Mouse (Mus musculus) left cerebral cortex, postnatal 10 days (tissue): ENCODE data around the gene Telo2. TPM values are rescaled to one million over a fixed set of nuclear protein-coding genes. Genes with fewer than 3 reads are reported as not detected.

Experiments used
- DNase-seq, 2 experiments: peaks; one replicate each; pipeline ENCODE4 v3.0.0; 2021 to 2022; ENCODE audit warnings: low spot score in 2 of 2, mixed read lengths in 1 of 2; ENCODE audit errors: extremely low spot score in 1 of 2
- intact Hi-C: fragments of 180-260 bp; cut with DNase I; formaldehyde crosslinking; loops from one replicate; pipeline ENCODE4 v1.15.1; 2025
- total RNA-seq, 2 experiments: library from RNA; stranded (reverse); gene quantifications; 2 replicates each; pipeline ENCODE4 v1.2.3; 2021

Gene Telo2
- total RNA-seq, 2 experiments from 2014 or later, result 35.4 to 41.1 TPM

- no peak for DNase-seq
- intact Hi-C loops, result no loop called here
Measured at GRCm38 (mm10) chr17:25110590-25110989, 5.2 kb downstream of the Telo2 start.

- intact Hi-C loops, result no loop called here
Measured at GRCm38 (mm10) chr17:25109578-25109977, 6.2 kb downstream of the Telo2 start.

GRCm38 (mm10) chr17:25107786-25108185 is 8.0 kb downstream of the Telo2 start:
- intact Hi-C loops, result no loop called here
- DNase-seq, result no peak

More at GRCm38 (mm10) chr17:25109578-25109977, 6.2 kb downstream of the Telo2 start:
- no peak for DNase-seq

GRCm38 (mm10) chr17:25101338-25101737 is 14.4 kb downstream of the Telo2 start:
- DNase-seq, result no peak
- intact Hi-C loops, result no loop called here

GRCm38 (mm10) chr17:25100052-25100451 is 15.7 kb downstream of the Telo2 start:
- no peak for DNase-seq
- intact Hi-C loops, result no loop called here

- intact Hi-C loops, result no loop called here
Measured at GRCm38 (mm10) chr17:25096221-25096620, 19.5 kb downstream of the Telo2 start.

GRCm38 (mm10) chr17:25090450-25090849 is 25.3 kb downstream of the Telo2 start:
- intact Hi-C loops, result no loop called here

More at GRCm38 (mm10) chr17:25096221-25096620, 19.5 kb downstream of the Telo2 start:
- no peak for DNase-seq

GRCm38 (mm10) chr17:25089158-25089557 is 26.6 kb downstream of the Telo2 start:
- intact Hi-C loops, result no loop called here
- no peak for DNase-seq

More at GRCm38 (mm10) chr17:25090450-25090849, 25.3 kb downstream of the Telo2 start:
- DNase-seq, result no peak

GRCm38 (mm10) chr17:25086724-25087123 is 29.0 kb downstream of the Telo2 start:
- intact Hi-C loops, result no loop called here
- no peak for DNase-seq

- intact Hi-C loops, result no loop called here
- DNase-seq, result no peak
Measured at GRCm38 (mm10) chr17:25084835-25085385, 30.9 kb downstream of the Telo2 start.

- intact Hi-C loops, result no loop called here
- DNase-seq, result peak in 1 of 2 experiments; percentile 71
Measured at GRCm38 (mm10) chr17:25083444-25083931, 32.3 kb downstream of the Telo2 start, which contains the start of gene Tmem204. Gene Tmem204, minus strand, starts transcription at chr17:25083591.

- intact Hi-C loops, result no loop called here
Measured at GRCm38 (mm10) chr17:25082887-25083286, 32.9 kb downstream of the Telo2 start.

GRCm38 (mm10) chr17:25082081-25082847 is 33.5 kb downstream of the Telo2 start:
- intact Hi-C loops, result no loop called here
- DNase-seq, result peak in 1 of 2 experiments; percentile 50

More at GRCm38 (mm10) chr17:25082887-25083286, 32.9 kb downstream of the Telo2 start:
- DNase-seq, result no peak

GRCm38 (mm10) chr17:25080960-25081381 is 34.8 kb downstream of the Telo2 start:
- DNase-seq, result peak in 1 of 2 experiments; percentile 83
- intact Hi-C loops, result no loop called here

- no peak for DNase-seq
- intact Hi-C loops, result no loop called here
Measured at GRCm38 (mm10) chr17:25080210-25080609, 35.6 kb downstream of the Telo2 start.

GRCm38 (mm10) chr17:25077771-25078372 is 37.9 kb downstream of the Telo2 start:
- DNase-seq, result peak; percentile 40 to 89
- intact Hi-C loops, result no loop called here

- intact Hi-C loops, result no loop called here
- no peak for DNase-seq
Measured at GRCm38 (mm10) chr17:25076906-25077305, 38.9 kb downstream of the Telo2 start.

GRCm38 (mm10) chr17:25068690-25069089 is 47.1 kb downstream of the Telo2 start:
- no peak for DNase-seq
- intact Hi-C loops, result no loop called here

- peak in 1 of 2 experiments; percentile 68 for DNase-seq
- intact Hi-C loops, result no loop called here
Measured at GRCm38 (mm10) chr17:25067442-25067851, 48.3 kb downstream of the Telo2 start.
